Mouse (Mus musculus) gastrocnemius, postnatal 25 days (tissue): ENCODE data around the gene Rsg1. TPM values are rescaled to one million over a fixed set of nuclear protein-coding genes. Genes with fewer than 3 reads are reported as not detected.

Experiments
- DNase-seq: peaks from one replicate; pipeline ENCODE4 v3.0.0; 2022
- total RNA-seq, 2 experiments: library from RNA; stranded (reverse); gene quantifications; 1 replicate in 1 of 2; 2 replicates in 1 of 2; pipeline ENCODE4 v1.2.3; 2021

Gene Rsg1
- total RNA-seq, 2 experiments from 2014 or later: 0.27 TPM; not detected in 1

DNA sequence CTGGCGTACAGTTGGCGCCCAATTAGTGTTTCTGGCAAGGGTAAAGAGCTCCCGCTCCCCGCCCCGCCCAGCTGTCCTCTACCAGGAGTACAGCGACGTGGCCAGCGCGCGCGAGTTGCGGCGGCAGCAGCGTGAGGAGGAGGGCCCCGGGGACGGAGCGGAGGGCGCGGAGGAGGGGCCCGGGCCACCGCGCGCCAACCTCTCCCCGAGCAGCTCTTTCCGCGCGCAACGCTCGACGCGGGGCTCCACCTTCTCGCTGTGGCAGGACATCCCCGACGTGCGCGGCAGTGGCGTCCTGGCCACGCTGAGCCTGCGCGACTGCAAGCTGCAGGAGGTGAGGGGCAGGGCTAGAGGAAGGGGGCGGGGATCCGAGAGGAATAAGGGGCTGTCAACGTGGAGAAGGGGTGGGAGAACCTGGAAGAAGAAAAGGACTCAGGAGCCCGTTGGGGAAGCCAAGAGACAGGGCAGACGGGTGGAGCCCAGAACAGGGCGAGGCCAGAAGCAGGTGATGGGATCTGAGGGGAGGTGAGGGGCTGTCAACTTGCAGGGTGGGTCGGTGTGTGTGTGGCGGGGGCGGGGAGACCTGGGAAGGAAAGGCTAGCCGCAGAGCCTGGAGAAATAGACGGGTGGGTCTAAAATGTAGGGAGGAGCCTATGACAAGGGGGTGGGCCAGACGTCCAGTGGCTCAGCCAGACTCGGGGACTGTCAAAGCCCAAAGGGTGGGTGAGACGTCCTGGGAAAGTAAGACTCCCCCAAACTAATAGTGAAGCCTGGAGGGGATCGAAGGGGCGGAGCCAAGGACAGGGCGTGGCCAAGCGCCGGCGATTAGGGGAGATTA is 34.2 kb downstream of the Rsg1 start:
- no peak for DNase-seq

DNA sequence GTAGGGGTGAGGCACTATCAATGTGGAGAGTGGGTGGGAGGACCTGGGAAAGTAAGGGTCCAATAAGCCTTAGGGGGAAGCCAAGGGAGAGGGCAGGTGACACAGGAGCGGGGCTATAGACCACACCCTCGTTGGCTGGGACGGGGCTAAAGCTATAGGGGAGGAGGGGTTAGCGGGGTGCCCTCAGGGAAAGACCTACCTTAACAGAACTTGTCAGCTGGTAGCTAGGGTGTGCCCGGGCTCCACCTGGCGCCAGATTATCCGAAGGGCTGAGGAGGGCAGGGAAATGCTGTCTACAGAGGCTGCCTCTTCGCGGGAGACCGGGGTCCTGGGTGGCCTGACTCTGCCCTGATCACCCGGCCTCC is 34.8 kb downstream of the Rsg1 start:
- DNase-seq: no peak

DNA sequence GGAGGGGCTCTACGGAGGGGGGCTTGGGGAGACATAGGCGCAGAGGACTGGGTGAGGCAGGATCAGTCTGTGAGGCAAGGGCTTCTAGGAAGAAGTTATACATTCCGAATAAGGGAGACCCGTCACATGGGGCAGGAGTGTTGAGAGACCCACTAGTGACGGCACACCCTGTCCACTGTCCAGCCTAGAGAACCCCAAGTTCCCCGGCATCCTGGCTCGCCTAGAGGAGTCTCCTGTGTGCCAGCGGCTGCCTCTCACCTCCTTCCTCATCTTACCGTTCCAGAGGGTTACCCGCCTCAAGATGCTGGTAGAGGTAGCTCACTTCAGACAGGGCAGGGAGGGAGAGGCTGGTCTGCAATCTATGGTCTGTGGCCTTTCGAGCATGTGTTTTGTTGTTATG is 35.6 kb downstream of the Rsg1 start:
- no peak for DNase-seq

DNA sequence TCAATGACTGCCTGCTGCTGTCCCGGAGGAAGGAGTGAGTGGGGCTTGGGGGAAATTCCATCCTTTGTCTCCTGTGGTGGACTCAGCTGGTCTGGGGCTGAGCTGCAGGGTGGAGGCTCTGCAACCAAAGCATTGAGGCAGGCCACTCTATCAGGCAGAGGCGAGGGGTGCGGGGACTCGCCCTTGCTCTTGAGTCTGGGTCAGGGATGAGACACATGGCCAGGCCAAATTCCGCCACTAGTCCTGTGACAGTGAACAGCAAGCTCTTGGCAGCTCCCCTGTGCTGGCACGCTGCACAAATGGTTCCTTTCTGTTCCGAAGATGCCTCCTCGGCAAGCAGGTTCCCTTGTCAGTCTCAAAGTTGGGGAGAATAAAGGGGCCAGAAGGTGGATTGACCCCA is 37.3 kb downstream of the Rsg1 start:
- no peak for DNase-seq

DNA sequence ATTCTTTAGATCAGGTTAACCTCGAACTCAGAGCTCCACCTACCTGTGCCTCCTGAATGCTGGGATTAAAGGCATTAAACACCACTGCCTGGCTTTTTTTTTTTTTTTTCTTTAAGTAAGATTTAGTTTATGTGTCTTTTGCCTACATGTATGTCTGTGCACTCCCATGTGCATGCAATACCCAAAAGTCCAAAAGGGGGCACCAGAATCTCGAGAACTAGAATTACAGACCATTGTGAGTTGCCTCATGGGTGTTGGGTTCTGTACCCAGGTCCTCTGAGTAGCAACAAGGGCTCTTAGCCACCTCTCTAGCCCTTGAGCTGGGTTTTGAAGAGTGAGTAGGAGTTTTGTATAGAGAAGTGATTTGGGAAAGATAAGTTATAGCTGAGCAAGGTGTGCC is 38.9 kb downstream of the Rsg1 start:
- DNase-seq: no peak

DNA sequence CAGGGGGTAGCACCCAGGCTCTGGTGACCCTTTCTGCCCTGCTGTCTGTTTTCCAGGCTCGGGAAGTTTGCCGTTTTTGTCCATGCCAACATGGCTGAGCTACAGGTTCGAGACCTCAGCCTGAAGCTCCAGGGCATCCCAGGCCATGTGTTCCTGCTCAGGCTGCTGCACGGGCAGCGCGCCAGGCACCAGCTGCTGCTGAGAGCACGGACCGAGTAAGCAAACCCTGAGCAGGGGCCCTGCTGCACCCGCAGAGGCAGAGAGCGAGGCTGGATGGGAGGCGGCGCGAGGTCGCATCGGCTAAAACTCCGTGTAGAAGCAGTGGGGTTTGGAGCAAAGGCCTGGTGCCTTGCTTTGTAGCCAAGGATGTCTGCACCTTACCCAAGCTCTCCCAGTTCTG is 40.5 kb downstream of the Rsg1 start:
- DNase-seq: peak; percentile 56

DNA sequence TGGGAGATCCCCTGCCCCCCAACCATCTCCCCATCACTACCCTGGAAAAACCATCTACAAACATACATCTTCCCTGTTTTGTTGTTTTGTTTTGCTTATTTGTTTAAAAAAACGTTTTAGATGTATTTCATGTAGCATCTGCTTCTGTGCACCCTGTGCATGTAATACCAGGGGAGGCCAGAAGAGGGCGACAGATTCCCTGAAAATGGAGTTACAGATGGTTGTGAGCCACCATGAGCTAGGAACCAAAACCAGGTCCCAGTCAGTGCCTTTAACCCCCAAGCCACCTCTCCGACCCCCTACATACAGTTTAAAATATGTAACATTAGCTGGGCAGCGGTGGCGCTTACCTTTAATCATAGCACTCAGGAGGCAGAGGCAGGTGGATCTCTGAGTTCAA is 43.7 kb downstream of the Rsg1 start:
- no peak for DNase-seq

DNA sequence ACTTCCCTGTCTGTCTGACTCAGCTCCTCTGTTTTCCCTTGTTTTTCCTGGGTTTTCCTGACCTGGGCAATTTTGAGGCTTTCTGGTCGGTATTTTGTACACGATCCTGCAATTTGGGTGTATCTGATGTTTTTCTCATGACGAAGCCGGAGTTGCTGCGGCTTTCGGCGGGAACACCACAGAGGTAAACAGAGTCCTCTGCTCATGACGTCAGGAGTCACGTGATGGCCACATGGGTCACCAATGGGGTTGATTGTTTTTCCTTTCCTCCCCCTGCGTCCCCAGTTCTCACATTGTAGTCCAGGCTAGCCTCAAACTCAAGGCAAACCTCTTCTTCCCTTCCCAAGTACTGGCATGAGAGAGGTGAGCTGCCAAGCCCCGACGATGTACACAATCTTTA is 45.7 kb downstream of the Rsg1 start:
- no peak for DNase-seq

DNA sequence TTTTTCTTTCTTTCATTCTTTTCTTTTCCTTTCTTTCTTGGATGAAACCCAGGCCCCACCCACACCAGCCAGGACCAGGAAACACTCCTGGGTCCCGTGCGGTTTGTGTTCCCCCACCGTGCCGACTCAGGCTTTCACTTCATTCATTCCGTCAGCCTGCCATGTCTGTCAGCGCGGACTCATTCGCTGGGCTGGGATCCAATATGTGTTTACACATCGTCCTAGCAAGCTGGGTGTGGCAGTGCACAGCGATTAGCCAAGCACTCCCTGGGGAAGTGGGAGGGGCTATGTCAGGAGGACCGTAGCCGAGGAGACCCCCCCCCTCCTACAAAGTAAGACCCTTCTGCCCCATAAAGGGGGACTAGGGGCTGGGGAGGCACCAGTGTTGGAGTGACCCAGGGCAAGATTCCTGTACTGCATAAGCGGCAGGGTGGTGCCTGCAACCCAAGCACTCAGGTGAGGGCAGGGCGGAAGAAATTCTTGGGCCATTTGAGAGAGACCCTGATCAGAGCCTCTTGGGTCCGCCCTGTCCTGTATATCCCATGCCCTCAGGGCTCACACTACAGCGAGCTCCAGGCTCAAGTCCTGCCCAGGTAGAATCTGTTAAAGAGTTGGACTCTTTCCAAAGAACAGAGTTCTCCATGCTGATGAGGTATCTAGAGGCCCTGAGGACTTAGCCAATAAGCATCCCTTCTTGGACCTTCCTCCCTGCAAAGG is 46.4 kb downstream of the Rsg1 start:
- no peak for DNase-seq

DNA sequence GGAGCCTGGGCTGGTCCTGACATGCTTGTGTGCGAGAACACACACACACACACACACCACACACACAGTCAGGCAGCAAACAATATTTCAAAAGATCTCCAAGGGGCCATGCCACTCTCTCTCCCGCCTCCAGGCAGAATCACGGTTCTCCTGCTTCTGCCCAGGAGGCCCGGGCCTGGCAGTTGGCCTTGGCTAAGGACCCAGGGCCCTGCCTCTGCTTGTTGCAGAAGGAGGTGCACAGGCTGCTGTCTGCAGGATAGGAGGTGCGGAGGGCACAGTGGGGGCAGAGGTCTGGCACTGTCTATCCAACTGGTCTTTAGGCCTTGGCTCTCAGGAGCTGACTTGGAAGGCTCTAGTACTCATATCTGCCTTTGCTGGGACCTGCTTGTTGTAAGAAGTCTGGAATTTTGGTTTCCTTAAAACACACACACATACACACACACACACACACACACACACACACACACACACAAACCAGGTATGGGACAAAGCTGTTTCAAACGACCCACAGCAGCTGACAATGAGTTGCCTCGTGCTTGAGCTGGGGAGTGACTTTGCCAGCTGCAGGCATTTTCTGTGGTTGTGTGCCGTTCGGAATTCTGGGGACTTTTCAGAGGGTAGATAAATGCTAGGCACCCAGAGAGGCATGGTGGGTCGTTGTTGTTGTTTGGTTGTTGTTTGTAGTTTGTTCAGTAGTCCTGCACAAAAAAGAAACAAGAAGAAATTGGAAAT is 49.3 kb downstream of the Rsg1 start:
- no peak for DNase-seq

DNA sequence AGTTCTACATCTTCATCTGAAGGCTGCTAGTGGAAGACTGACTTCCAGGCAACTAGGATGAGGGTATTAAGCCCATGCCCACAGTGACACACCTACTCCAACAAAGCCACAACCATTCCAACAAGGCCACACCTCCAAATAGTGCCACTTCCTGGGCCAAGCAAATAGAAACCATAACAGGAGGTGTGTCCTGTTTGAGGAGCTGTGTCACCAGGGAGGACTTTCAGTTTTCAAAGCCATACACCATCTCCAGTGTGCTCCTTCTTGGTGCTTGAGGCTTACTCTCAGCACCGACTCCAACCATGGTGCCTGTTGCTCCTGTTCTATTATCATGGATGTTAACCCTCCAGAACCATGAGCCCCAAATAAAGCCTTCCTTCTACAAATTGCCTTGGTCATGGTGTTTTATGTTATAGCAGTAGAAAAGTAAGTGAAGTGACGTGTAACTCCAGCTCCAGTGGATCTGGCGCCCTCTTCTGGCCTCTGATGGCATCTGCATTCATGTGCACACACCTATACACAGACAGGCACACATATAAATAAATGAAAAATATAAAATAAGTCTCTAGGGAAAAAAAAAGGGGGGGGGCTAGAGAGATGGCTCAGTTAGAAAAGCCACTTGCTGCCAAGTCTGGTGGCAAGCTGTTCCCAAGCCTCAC is 52.4 kb downstream of the Rsg1 start:
- no peak for DNase-seq

DNA sequence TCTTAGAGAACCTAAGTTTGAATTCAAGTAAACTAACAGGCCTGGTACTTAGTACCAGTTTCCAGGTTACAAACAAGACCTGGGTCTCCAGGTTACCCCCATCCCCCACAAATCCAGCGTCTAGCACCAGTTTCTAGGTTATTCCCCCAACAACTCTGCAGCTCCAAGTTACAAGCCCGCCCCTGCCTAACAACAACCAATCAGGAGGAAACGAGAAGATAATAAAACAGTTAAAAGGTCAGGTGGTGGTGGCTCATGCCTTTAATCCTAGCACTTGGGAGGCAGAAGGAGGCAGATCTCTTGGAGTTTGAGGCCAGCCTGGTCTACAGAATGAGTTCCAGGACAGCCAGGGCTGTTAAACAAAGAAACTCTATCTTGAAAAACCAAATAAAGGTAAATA is 53.5 kb downstream of the Rsg1 start:
- no peak for DNase-seq

DNA sequence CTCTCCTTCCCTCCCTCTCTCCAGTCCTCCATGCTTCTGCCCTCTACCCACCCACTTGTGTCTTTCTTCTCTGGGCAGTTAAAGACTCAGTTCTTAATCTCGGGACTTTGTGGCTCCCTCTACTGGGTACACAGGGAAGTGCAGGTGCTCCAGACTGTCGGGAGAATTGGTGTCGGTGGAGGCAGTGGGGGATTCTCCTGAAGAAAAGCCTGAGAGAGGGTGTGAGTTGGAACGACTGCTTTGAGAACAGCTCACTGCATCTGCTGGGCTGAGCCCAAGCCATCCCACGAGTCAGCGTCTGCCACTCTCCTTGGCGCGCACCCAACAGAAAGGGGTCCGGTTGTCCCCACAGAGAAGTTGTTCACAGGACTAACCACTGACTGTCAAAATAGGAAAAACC is 54.1 kb downstream of the Rsg1 start:
- no peak for DNase-seq

DNA sequence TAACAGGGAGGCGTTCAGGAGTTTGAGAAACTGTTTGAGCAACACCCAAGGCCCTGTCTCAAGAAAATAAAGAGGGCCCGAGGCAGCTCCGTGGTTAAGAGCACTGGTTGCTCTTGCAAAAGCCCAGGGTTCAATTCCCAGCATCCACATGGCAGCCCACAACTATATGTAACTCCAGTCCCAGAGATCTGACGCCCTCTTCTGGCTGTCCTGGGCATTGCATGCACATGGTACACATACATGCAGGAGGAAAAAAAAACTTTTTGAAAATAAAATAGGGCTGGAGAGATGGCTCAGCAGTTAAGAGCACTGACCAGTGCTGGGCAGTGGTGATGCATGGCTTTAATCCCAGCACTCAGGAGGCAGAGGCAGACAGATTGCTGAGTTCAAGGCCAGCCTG is 54.6 kb downstream of the Rsg1 start:
- no peak for DNase-seq

DNA sequence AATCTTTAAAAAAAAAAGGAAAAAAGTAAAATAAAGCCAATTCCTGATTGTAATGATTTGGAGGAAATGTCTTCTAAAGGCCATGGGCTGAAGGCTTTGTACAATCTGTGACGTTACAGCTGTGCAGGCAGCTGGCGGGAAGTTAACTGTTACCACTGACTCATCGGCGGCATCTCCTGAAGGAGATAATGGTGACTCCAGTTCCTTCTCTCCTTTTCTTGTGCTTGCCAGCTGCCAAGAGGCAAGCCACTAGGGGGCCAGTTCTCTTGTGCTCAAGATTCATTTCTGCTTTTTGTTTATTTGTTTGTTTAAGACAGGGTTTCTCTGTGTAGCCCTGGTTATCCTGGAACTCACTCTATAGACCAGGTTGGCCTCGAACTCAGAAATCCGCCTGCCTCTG is 55.3 kb downstream of the Rsg1 start:
- DNase-seq: no peak

DNA sequence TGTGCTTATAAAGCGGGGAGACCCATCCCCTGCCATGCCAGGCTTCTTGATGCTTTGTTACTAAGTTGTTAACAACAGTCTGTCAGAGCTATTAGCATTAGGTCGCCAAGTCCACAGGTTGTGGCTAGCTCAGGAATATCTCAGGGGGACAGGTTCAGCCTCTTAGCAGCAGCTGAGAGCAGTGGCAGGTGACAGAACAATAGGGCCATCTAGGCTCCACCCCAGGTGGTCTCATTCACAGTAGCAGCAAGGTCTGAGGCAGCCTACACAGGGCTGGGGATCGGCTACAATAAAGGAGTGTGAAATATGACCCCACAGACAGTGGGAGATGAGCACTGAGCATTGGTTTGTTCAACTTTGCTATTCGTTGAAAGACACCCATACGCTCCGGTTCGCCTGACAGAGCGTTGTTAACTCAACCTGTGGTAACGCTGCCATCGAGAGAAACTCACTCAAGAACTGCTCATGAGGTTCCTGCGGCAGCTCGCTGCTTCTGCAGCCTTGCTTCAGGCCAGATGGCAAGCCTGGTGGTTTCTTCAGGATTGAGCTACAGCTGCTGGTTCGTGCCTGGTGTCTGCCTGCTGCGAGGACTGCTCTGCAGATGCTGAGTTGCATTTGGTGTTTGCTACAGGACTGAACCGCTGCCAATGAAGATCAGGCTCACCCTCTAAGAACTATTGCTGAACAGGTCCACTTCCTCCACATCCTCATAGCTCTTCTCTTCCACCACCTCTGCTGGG is 56.6 kb downstream of the Rsg1 start:
- no peak for DNase-seq

DNA sequence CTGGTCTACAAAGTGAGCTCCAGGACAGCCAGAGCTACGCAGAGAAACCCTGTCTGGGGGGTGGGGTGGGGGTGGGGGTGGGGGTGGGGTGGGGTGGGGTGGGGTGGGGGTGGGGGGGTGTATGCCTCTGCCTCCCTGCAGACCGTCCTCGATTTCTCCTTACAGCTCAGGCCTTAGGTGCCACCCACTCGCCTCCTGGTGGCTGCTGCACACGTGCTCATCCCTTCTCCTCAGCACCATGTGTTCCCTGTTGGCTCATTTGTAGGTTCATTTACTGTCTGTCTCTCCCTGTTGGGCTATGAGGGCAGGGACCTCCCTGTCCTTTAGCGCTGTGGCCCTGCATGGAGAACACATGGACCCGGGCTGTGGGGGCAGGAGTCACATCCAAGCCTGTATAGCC is 57.5 kb downstream of the Rsg1 start:
- no peak for DNase-seq

DNA sequence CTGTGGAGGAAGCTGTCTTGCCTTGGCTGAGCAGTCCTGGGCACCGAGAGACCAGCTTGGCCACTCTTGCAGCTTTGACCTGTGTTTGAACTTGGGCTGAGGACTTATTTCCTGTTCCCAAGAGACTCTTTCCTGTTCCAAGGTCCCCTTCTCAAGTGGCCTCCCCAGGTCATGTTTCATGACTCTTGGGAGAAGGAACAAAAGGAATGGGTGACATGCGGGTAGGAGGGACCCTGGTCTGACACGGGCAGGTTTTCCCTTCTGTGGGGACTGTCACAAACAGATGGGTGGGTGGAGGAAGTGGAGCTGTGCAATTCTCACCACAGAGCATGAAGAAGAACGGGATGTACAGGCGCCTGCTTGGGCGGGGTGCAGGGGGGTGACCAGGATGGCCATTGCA is 58.0 kb downstream of the Rsg1 start:
- no peak for DNase-seq

DNA sequence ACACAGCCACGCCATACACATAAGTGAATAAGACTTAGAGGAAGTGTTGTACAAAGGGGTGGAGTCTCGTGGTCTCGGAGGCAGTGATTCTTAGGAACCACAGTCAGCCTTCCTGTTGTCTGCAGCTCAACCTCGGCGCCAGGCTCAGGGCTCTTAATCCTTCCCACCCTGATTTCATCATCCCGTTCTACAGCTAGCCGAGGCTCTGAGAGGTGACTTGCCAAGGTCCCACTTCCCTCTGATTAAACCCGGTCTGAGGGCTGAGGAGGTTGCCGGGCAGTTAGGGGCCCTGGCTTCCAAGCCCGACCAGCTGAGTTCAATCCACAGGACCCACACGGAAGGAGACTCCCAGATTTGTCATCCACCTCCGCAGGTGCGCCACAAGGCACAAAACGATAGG is 59.1 kb downstream of the Rsg1 start:
- no peak for DNase-seq

DNA sequence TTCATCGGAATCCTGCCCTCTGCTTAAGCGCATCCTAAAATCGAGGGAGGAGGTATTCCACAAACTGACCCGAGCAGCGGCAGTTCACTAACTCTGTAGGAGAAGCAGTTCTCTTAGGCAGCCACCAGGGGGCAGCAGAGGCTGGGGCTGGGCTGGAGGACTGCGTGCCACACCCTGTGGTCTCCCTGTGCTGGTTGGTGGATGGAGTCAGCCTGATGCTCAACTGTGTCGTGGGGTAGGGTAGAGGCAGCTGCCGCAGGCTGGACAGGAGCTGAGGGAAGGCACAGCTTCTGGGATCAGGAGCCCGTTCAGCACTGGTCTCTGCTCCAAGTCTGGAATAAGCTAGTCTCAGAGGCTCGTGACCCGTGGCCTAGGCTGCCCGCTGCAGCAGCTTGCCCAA is 59.5 kb downstream of the Rsg1 start:
- peak; percentile 83 for DNase-seq

DNA sequence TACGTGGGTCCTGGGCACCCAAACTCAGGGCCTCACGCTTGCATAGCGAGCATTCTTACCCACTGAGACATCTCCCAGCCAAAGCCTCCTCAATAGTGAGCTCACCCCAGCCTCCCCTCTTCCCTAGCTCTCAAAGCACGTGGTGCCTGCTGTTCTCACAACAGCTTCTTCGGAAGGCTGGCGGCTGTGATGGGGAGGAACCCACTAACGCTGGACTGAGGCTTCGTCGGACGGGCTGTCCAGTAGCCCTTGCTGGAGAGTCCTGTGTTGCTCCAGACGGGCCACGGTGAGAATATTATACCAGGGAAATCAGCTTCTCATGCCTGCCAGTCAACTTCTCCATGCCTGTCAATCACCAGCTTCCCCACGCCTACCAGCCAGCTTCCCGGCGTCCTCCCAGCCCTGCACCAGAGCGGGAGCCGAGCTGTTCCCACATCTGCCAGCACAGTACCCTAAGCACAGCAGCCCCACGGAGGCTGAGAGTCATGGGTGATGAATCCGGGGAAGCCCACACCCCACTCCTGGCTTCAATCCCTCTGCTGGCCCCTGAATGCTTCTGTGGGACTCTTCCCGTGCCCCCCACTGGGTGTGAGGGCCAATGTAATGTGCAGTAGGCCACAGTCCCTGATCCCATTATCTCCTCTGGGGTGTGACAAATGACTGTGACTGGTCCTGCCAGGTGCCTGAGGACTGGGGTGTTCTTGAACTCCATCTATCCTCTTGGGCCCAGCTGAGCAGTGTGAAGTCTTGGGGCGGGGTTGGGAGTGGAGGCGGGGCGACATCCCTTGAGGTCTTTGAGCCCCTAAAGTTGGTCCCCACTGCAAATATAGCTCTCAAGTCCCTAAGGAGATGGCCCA is 61.0 kb downstream of the Rsg1 start:
- DNase-seq: no peak
